Mouse (Mus musculus): ENCODE data around the gene Olr1. TPM values are rescaled to one million over a fixed set of nuclear protein-coding genes. Genes with fewer than 3 reads are reported as not detected.

Olr1 gene
- polyA plus RNA-seq (2015; fragmentation: Nextera tagmentation; extraction: Ambion mirVana) = 0.65 and 0.95 TPM in 2 replicates

GRCm38 (mm10) chr6:129507024-129507423 lies at the start of gene Olr1:
Olr1 (minus strand) TSS chr6:129507165.
- WGBS (ENCODE audit: insufficient replicate concordance) = 37% methylated on average over 9 of the region's 9 CpGs
- H3K9ac ChIP-seq = no peak within 1 kb of the TSS
- H3K4me2 ChIP-seq = no peak within 1 kb of the TSS

DNA sequence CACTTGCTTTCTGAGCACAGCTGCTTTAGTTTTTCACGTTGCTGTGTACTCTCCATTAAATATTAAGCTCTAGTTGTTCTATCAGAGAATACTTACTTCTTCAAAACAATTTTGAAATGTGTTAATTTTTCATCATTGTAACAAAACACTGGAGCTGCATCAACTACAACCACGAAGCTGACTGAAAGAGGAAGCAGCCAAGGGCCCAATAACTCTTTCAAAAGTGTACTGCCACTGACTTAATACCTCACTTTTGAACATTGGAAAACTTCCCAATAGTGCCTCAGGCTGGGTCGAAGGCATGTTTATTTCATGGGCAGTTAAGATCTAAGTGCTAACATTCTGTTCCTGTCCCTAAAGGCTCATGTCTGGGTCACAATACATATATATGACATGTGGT lies 41.0 kb upstream of the Olr1 start:
- Histone ChIP-seq H3K27ac (no peak overlapping the region), H3K36me3 (no peaks in the 10 kb centered on the region), H3K9me3 (replicated peaks) (no peaks in the 10 kb centered on the region), H3K9ac (no peak overlapping the region), H3K27me3 (no peaks in the 10 kb centered on the region), H3K4me1 (replicated peaks) (no peaks in the 10 kb centered on the region), H3K4me2 (no peak overlapping the region), H3K4me3 (replicated peaks) (no peak overlapping the region)
- DNase-seq (no peak), ATAC-seq (ENCODE audit: low read depth) (no peak)
- WGBS (ENCODE audit: insufficient replicate concordance) = 37% methylated on average over 3 of the region's 3 CpGs

More at GRCm38 (mm10) chr6:129507024-129507423, at the start of gene Olr1:
- H3K36me3 ChIP-seq = no peaks in the 10 kb centered on the region
- no peak for ATAC-seq (ENCODE audit: low read depth)
- no peak for DNase-seq
- no peak within 1 kb of the TSS for H3K27ac ChIP-seq
- no peaks in the 10 kb centered on the region for H3K9me3 ChIP-seq (replicated peaks)
- H3K4me1 ChIP-seq (replicated peaks) = no peaks in the 10 kb centered on the region
- no peaks in the 10 kb centered on the region for H3K27me3 ChIP-seq
- H3K4me3 ChIP-seq (replicated peaks) = no peak within 1 kb of the TSS

- no peak overlapping the region for H3K27ac ChIP-seq
- H3K4me2 ChIP-seq = no peak overlapping the region
- DNase-seq (no peak), ATAC-seq (ENCODE audit: low read depth) (no peak)
- H3K9me3 ChIP-seq (replicated peaks) = no peaks in the 10 kb centered on the region
- 72% methylated on average over 2 of the region's 2 CpGs for WGBS (ENCODE audit: insufficient replicate concordance)
- no peak overlapping the region for H3K4me3 ChIP-seq (replicated peaks)
- peaks cover 2% of the 10 kb centered on the region; the same call in 1 of the 2 replicates for H3K36me3 ChIP-seq
- no peaks in the 10 kb centered on the region for H3K4me1 ChIP-seq (replicated peaks)
- H3K9ac ChIP-seq = no peak overlapping the region
- H3K27me3 ChIP-seq = no peaks in the 10 kb centered on the region
These were observed 40.3 kb upstream of the Olr1 start for GRCm38 (mm10) chr6:129547277-129547676.

- Histone ChIP-seq H3K27me3 (no peaks in the 10 kb centered on the region), H3K9me3 (replicated peaks) (no peaks in the 10 kb centered on the region), H3K4me2 (no peak overlapping the region), H3K4me1 (replicated peaks) (no peaks in the 10 kb centered on the region), H3K4me3 (replicated peaks) (no peak overlapping the region), H3K36me3 (peaks cover 34% of the 10 kb centered on the region), H3K27ac (no peak overlapping the region), H3K9ac (no peak overlapping the region)
- ATAC-seq (ENCODE audit: low read depth) = peak; percentile 73
- no peak for DNase-seq
- WGBS (ENCODE audit: insufficient replicate concordance) = 67% methylated on average over 6 of the region's 6 CpGs
These were observed 37.0 kb upstream of the Olr1 start for GRCm38 (mm10) chr6:129543709-129544606.

DNA sequence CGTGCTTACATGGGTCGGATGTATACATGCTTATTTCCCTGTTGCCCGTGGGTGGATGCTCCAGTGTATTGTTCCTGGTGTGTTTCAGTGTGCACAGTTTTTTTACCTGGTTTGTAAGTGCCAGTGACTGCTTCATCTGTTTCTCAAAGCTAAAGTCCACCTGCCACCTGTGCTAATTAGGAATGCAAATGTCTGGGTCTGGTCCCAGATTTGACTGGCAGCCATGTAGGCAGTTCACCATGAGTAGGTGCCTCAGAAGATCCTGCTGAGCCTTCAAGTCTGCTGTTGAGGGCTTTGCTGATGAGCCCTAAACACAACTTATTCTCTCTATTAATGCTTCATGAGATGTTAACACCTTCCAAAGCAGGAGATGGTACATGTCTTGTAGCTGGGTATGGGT lies 35.6 kb upstream of the Olr1 start:
- DNase-seq (no peak), ATAC-seq (ENCODE audit: low read depth) (no peak)
- H3K9ac ChIP-seq = no peak overlapping the region
- H3K4me2 ChIP-seq = no peak overlapping the region
- H3K4me1 ChIP-seq (replicated peaks) = no peaks in the 10 kb centered on the region
- no peak overlapping the region for H3K4me3 ChIP-seq (replicated peaks)
- WGBS (ENCODE audit: insufficient replicate concordance) = 84% methylated on average over 3 of the region's 3 CpGs
- H3K27me3 ChIP-seq = no peaks in the 10 kb centered on the region
- H3K9me3 ChIP-seq (replicated peaks) = no peaks in the 10 kb centered on the region
- H3K36me3 ChIP-seq = peaks cover 48% of the 10 kb centered on the region
- no peak overlapping the region for H3K27ac ChIP-seq

DNA sequence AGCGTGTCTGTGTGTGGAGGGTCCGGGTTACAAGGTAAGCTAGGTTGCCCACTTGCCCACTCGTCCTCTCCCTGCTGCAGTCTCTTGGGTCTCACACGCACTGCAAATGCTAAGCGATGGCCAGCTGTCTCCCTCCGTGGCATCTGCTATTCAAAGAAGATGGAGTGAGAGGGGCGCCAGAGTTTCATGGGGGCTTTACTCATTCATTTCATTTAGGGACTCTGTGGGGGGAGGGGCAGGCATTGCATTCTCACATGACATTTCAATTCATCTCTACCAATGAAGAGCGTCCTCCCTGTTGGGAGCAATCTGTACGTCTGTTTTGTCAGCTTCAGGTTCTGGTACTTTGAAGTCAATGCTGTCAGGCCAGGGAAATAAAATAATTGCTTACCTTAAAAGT lies 35.0 kb upstream of the Olr1 start:
- ATAC-seq (ENCODE audit: low read depth) = no peak
- 0 out of 2 replicates have a peak, but pooled peaks cover 1% of the 10 kb centered on the region for H3K4me1 ChIP-seq (replicated peaks)
- no peak overlapping the region for H3K27ac ChIP-seq
- H3K27me3 ChIP-seq = no peaks in the 10 kb centered on the region
- H3K36me3 ChIP-seq = peaks cover 51% of the 10 kb centered on the region
- WGBS (ENCODE audit: insufficient replicate concordance) = 82% methylated on average over 9 of the region's 9 CpGs
- no peak overlapping the region for H3K9ac ChIP-seq
- no peak overlapping the region for H3K4me2 ChIP-seq
- DNase-seq = no peak
- H3K9me3 ChIP-seq (replicated peaks) = no peaks in the 10 kb centered on the region
- no peak overlapping the region for H3K4me3 ChIP-seq (replicated peaks)

DNA sequence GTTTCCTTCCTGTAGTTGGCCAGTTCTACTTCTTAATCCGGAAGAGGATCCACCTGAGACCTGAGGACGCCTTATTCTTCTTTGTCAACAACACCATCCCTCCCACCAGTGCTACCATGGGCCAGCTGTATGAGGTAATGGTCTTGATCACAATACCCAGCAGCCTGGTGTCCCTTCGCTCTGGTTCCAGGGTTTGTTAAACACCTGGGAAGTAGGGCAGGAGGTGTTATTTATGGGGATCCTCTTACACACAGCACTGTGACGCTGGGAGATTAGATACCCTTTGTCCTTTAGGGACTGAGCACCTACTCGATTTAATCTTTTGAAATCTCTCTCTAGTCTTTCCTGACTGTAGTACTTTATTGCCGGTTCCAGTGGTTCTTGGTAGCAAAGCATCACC lies 31.6 kb upstream of the Olr1 start:
- no peak for ATAC-seq (ENCODE audit: low read depth)
- 83% methylated on average over 6 of the region's 6 CpGs for WGBS (ENCODE audit: insufficient replicate concordance)
- H3K36me3 ChIP-seq = peaks cover 51% of the 10 kb centered on the region
- H3K4me2 ChIP-seq = no peak overlapping the region
- H3K4me3 ChIP-seq (replicated peaks) = no peak overlapping the region
- no peak for DNase-seq
- no peaks in the 10 kb centered on the region for H3K9me3 ChIP-seq (replicated peaks)
- H3K9ac ChIP-seq = no peak overlapping the region
- no peak overlapping the region for H3K27ac ChIP-seq
- no peaks in the 10 kb centered on the region for H3K27me3 ChIP-seq
- peaks cover 25% of the 10 kb centered on the region for H3K4me1 ChIP-seq (replicated peaks)

GRCm38 (mm10) chr6:129535723-129536122 lies 28.8 kb upstream of the Olr1 start:
- peak overlapping the region; percentile 88 for H3K4me2 ChIP-seq
- 28% methylated on average over 4 of the region's 4 CpGs for WGBS (ENCODE audit: insufficient replicate concordance)
- DNase-seq (no peak), ATAC-seq (ENCODE audit: low read depth) (no peak)
- peak overlapping the region; percentile 80; the same call in 1 of the 2 replicates for H3K4me3 ChIP-seq (replicated peaks)
- no peak overlapping the region for H3K27ac ChIP-seq
- H3K27me3 ChIP-seq = no peaks in the 10 kb centered on the region
- no peaks in the 10 kb centered on the region for H3K9me3 ChIP-seq (replicated peaks)
- peaks cover 35% of the 10 kb centered on the region for H3K36me3 ChIP-seq
- no peak overlapping the region for H3K9ac ChIP-seq
- peaks cover 31% of the 10 kb centered on the region for H3K4me1 ChIP-seq (replicated peaks)

- H3K4me3 ChIP-seq (replicated peaks) = peak overlapping the region; percentile 80
- H3K9me3 ChIP-seq (replicated peaks) = no peaks in the 10 kb centered on the region
- H3K9ac ChIP-seq = peak overlapping the region; percentile 84
- H3K27ac ChIP-seq = no peak overlapping the region; the same call in 1 of the 2 replicates
- WGBS (ENCODE audit: insufficient replicate concordance) = 63% methylated on average over 4 of the region's 4 CpGs
- H3K4me2 ChIP-seq = peak overlapping the region; percentile 88
- H3K27me3 ChIP-seq = no peaks in the 10 kb centered on the region
- peaks cover 31% of the 10 kb centered on the region for H3K4me1 ChIP-seq (replicated peaks)
- ATAC-seq (ENCODE audit: low read depth) (no peak), DNase-seq (no peak)
- peaks cover 25% of the 10 kb centered on the region for H3K36me3 ChIP-seq
These were observed 27.7 kb upstream of the Olr1 start for GRCm38 (mm10) chr6:129534627-129535190.

DNA sequence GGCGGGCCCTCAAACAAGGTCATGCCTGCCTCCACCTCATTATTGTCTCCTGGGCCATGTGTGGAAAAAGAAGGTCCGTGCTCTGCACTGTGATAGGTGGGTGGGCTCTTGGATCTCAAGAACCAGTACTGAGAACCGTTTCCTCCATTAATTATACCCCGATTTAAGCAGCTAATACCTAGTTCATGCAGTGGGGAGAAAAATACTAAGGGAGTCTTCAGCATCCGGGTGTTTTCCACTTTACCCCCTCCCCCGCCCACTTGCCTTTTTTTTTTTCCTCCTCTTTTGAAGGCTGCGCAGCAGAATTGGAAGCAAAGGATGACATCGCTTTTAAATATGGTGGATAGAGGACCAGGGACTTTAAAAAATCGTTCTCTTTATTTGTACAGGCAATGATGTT lies 27.1 kb upstream of the Olr1 start:
- ATAC-seq (ENCODE audit: low read depth) (peak; percentile 19; the same call in 1 of the 2 replicates), DNase-seq (no peak)
- peak overlapping the region; percentile 82 for H3K27ac ChIP-seq

GRCm38 (mm10) chr6:129532942-129533860 lies 26.2 kb upstream of the Olr1 start, which contains the start of gene Gabarapl1:
Gabarapl1 (plus strand) TSS chr6:129533160.
- no peaks in the 10 kb centered on the region for H3K9me3 ChIP-seq (replicated peaks)
- peak; percentile 73 for DNase-seq
- under 1% methylated on average over 55 of the region's 55 CpGs for WGBS (ENCODE audit: insufficient replicate concordance)
- peaks cover 10% of the 10 kb centered on the region for H3K36me3 ChIP-seq
- no peaks in the 10 kb centered on the region for H3K27me3 ChIP-seq
- peak within 1 kb of the TSS; percentile 80 for H3K4me3 ChIP-seq (replicated peaks)
- ATAC-seq (ENCODE audit: low read depth) = peak; percentile 86
- peak within 1 kb of the TSS; percentile 84 for H3K9ac ChIP-seq
- peaks cover 31% of the 10 kb centered on the region for H3K4me1 ChIP-seq (replicated peaks)
- peak within 1 kb of the TSS; percentile 82 for H3K27ac ChIP-seq
- peak within 1 kb of the TSS; percentile 88 for H3K4me2 ChIP-seq

More for the DNA sequence above, 27.1 kb upstream of the Olr1 start:
- H3K36me3 ChIP-seq = peaks cover 18% of the 10 kb centered on the region
- peaks cover 31% of the 10 kb centered on the region for H3K4me1 ChIP-seq (replicated peaks)
- peak overlapping the region; percentile 84 for H3K9ac ChIP-seq
- H3K4me2 ChIP-seq = peak overlapping the region; percentile 88
- no peaks in the 10 kb centered on the region for H3K27me3 ChIP-seq
- 6% methylated on average over 9 of the region's 9 CpGs for WGBS (ENCODE audit: insufficient replicate concordance)
- no peaks in the 10 kb centered on the region for H3K9me3 ChIP-seq (replicated peaks)
- H3K4me3 ChIP-seq (replicated peaks) = peak overlapping the region; percentile 80

Measured in liver, embryonic 13.5 days (tissue).